In genomic region chr6:48845086-48845485, GRCm38 (mm10) we compare ENCODE assay signal across 26 mouse cellular contexts. TPM values are rescaled to one million over a fixed set of nuclear protein-coding genes. Genes with fewer than 3 reads are reported as not detected.
DNase-seq lines count a peak whose midpoint lies in the region; ATAC-seq lines count a peak whose summit lies in the region.
"Had no signal": no experiment of that assay in that cellular context is flagged by ENCODE, and none has a peak within 500 bp of the region (broad histone marks: within the 10 kb centered on the region; RNA-seq: fewer than 3 reads in every experiment).

No protein-coding gene starts in this region.

- WGBS in heart, embryonic 10.5 days, result 42% methylated on average over 4 of the region's 4 CpGs
- WGBS in midbrain, embryonic 11.5 days, result 69% methylated on average over 4 of the region's 4 CpGs
- 71% methylated on average over 4 of the region's 4 CpGs for WGBS in midbrain, embryonic 15.5 days

- intact Hi-C loops in heart, postnatal 10 days (cut with DNase I), result no loop called here

- H3K36me3 ChIP-seq in heart, embryonic 10.5 days, result peaks cover 24% of the 10 kb centered on the region
- no peaks in the 10 kb centered on the region for H3K36me3 ChIP-seq in midbrain, embryonic 11.5 days (ENCODE audit: control insufficient read depth, insufficient read depth, low read length)
- H3K36me3 ChIP-seq in midbrain, embryonic 15.5 days (replicated peaks), result no peaks in the 10 kb centered on the region
- H3K36me3 ChIP-seq: forebrain, embryonic 10.5 days; forebrain, embryonic 12.5 days had no signal

- H3K9ac ChIP-seq in midbrain, embryonic 11.5 days (ENCODE audit: low read length), result no peak overlapping the region
- no peak overlapping the region for H3K9ac ChIP-seq in midbrain, embryonic 15.5 days
- H3K9ac ChIP-seq: embryonic facial prominence, embryonic 13.5 days; embryonic facial prominence, embryonic 15.5 days; forebrain, embryonic 12.5 days had no signal

- no peak overlapping the region for H3K4me2 ChIP-seq in midbrain, embryonic 11.5 days
- no peak overlapping the region for H3K4me2 ChIP-seq in midbrain, embryonic 15.5 days
- H3K4me2 ChIP-seq: embryonic facial prominence, embryonic 13.5 days; embryonic facial prominence, embryonic 15.5 days; forebrain, embryonic 12.5 days had no signal

- H3K4me3 ChIP-seq in heart, embryonic 10.5 days, result no peak overlapping the region
- no peak overlapping the region for H3K4me3 ChIP-seq in midbrain, embryonic 11.5 days (ENCODE audit: low read depth, low read length)
- H3K4me3 ChIP-seq in midbrain, embryonic 15.5 days, result no peak overlapping the region
- H3K4me3 ChIP-seq: embryonic facial prominence, embryonic 13.5 days; embryonic facial prominence, embryonic 15.5 days; erythroblast, embryonic 14.5 days; forebrain, embryonic 10.5 days; forebrain, embryonic 12.5 days had no signal

- peak; percentile 0 for DNase-seq in adrenal gland, adult 2 months
- no peak for DNase-seq in adrenal gland, adult 8-10 months
- DNase-seq in heart, embryonic 10.5 days (ENCODE audit: low spot score), result peak; percentile 58
- no peak for DNase-seq in heart, postnatal 10 days
- DNase-seq in midbrain, embryonic 11.5 days (ENCODE audit: low spot score, missing footprints), result peak; percentile 10
- DNase-seq: adrenal gland, postnatal 10 days; adrenal gland, postnatal 25 days; B cell, adult 2 months; cerebellum, adult 11 months; cerebellum, adult 18-20 months; cerebellum, adult 8-10 months; cerebellum, adult 9-11 months; cerebellum, postnatal 14 days; cerebellum, postnatal 36 days; embryo, embryonic 11 days had no signal

- H3K27me3 ChIP-seq in heart, embryonic 10.5 days (ENCODE audit: insufficient read depth, poor library complexity, severe bottlenecking), result no peaks in the 10 kb centered on the region
- H3K27me3 ChIP-seq in midbrain, embryonic 11.5 days (ENCODE audit: control insufficient read depth, insufficient read depth, low read length), result no peaks in the 10 kb centered on the region
- H3K27me3 ChIP-seq in midbrain, embryonic 15.5 days (replicated peaks), result no peaks in the 10 kb centered on the region
- H3K27me3 ChIP-seq: embryonic facial prominence, embryonic 13.5 days; embryonic facial prominence, embryonic 15.5 days; forebrain, embryonic 12.5 days had no signal

- H3K4me1 ChIP-seq in heart, embryonic 10.5 days, result peaks cover 25% of the 10 kb centered on the region
- H3K4me1 ChIP-seq in midbrain, embryonic 11.5 days (ENCODE audit: control insufficient read depth, insufficient read depth, low read length), result peaks cover 5% of the 10 kb centered on the region
- H3K4me1 ChIP-seq in midbrain, embryonic 15.5 days, result peaks cover 22% of the 10 kb centered on the region

- ATAC-seq in midbrain, embryonic 11.5 days (ENCODE audit: low FRiP score), result no peak
- ATAC-seq in midbrain, embryonic 15.5 days (replicated peaks), result no peak
- ATAC-seq: CD4-positive, CD25-positive, alpha-beta regulatory T cell, adult 4 months; forebrain, embryonic 14.5 days; forebrain, embryonic 16.5 days had no signal

- no peaks in the 10 kb centered on the region for H3K9me3 ChIP-seq in heart, embryonic 10.5 days
- no peaks in the 10 kb centered on the region for H3K9me3 ChIP-seq in midbrain, embryonic 11.5 days (ENCODE audit: control insufficient read depth, low read length)
- H3K9me3 ChIP-seq in midbrain, embryonic 15.5 days, result no peaks in the 10 kb centered on the region
- H3K9me3 ChIP-seq: embryonic facial prominence, embryonic 13.5 days; embryonic facial prominence, embryonic 15.5 days; forebrain, embryonic 10.5 days; forebrain, embryonic 12.5 days had no signal

- no peak overlapping the region for H3K27ac ChIP-seq in heart, embryonic 10.5 days
- H3K27ac ChIP-seq in midbrain, embryonic 11.5 days (ENCODE audit: low read depth, low read length), result no peak overlapping the region
- H3K27ac ChIP-seq in midbrain, embryonic 15.5 days, result no peak overlapping the region
- H3K27ac ChIP-seq: embryonic facial prominence, embryonic 13.5 days; embryonic facial prominence, embryonic 15.5 days; forebrain, embryonic 10.5 days; forebrain, embryonic 12.5 days had no signal

RNA-seq across cellular contexts. Expression of gene Tmem176b, which starts 3.8 kb away (rescaled TPM):
- 100 to 1,000 TPM; 608 to 699 TPM for total RNA-seq in adrenal gland, adult 2 months (2021)
- polyA plus RNA-seq in adrenal gland, adult 2 months (2012; rRNA removed), result 591 and 724 TPM in 2 replicates
- 100 to 1,000 TPM; 722 to 872 (median 775) TPM for total RNA-seq in adrenal gland, adult 8-10 months (2022)
- polyA plus RNA-seq in heart, embryonic 10.5 days (2016; fragmentation: Nextera tagmentation; extraction: Ambion mirVana), result 150 and 178 TPM in 2 replicates
- total RNA-seq in heart, postnatal 10 days (2021), result 10 to 100 TPM; 72.1 to 81.8 TPM
- polyA plus RNA-seq in midbrain, embryonic 11.5 days (2014; fragmentation: Nextera tagmentation; extraction: Ambion mirVana), result 54.8 and 58.8 TPM in 2 replicates
- 110 and 122 TPM in 2 replicates for polyA plus RNA-seq in midbrain, embryonic 15.5 days (2015; fragmentation: Nextera tagmentation; extraction: Ambion mirVana)

RNA-seq across cellular contexts. Expression of gene Tmem176a, which starts 4.4 kb away (rescaled TPM):
- 100 to 1,000 TPM; 303 to 381 TPM for total RNA-seq in adrenal gland, adult 2 months (2021)
- polyA plus RNA-seq in adrenal gland, adult 2 months (2012; rRNA removed), result 314 and 406 TPM in 2 replicates
- total RNA-seq in adrenal gland, adult 8-10 months (2022), result 100 to 1,000 TPM; 404 to 478 (median 432) TPM
- polyA plus RNA-seq in heart, embryonic 10.5 days (2016; fragmentation: Nextera tagmentation; extraction: Ambion mirVana), result 65.3 and 84.3 TPM in 2 replicates
- total RNA-seq in heart, postnatal 10 days (2021), result 10 to 100 TPM; 22.4 to 27.5 TPM
- polyA plus RNA-seq in midbrain, embryonic 11.5 days (2014; fragmentation: Nextera tagmentation; extraction: Ambion mirVana), result 18.9 and 19.6 TPM in 2 replicates
- polyA plus RNA-seq in midbrain, embryonic 15.5 days (2015; fragmentation: Nextera tagmentation; extraction: Ambion mirVana), result 15.0 and 16.1 TPM in 2 replicates

RNA-seq across cellular contexts. Expression of gene Aoc1, which starts 27.6 kb away (rescaled TPM):
- not detected for total RNA-seq in adrenal gland, adult 2 months (2021)
- not detected in 2 replicates for polyA plus RNA-seq in adrenal gland, adult 2 months (2012; rRNA removed)
- total RNA-seq in adrenal gland, adult 8-10 months (2022), result not detected
- polyA plus RNA-seq in heart, embryonic 10.5 days (2016; fragmentation: Nextera tagmentation; extraction: Ambion mirVana), result not detected in 2 replicates
- total RNA-seq in heart, postnatal 10 days (2021), result not detected
- 0.10 TPM in 1 of 2 replicates, not detected in the other for polyA plus RNA-seq in midbrain, embryonic 11.5 days (2014; fragmentation: Nextera tagmentation; extraction: Ambion mirVana)
- polyA plus RNA-seq in midbrain, embryonic 15.5 days (2015; fragmentation: Nextera tagmentation; extraction: Ambion mirVana), result not detected in 2 replicates
- total RNA-seq: adrenal gland, postnatal 10 days; adrenal gland, postnatal 25 days; MEL had no signal
- polyA plus RNA-seq: embryonic facial prominence, embryonic 11.5 days; embryonic facial prominence, embryonic 13.5 days; erythroblast, embryonic 14.5 days; forebrain, embryonic 12.5 days; forebrain, embryonic 14.5 days; forebrain, embryonic 16.5 days had no signal

Comparison
In these comparisons a context has a peak if more than half of its experiments do, and no peak if none do; other contexts are left out.
1. DNase-seq: peak in adrenal gland, adult 2 months (single experiment), heart, embryonic 10.5 days (single experiment) and midbrain, embryonic 11.5 days (single experiment); none in adrenal gland, adult 8-10 months (single experiment) and heart, postnatal 10 days (0 of 2).